Mouse (Mus musculus) cerebellum, adult 9-11 months (tissue): Measurements from ENCODE around the gene Lmx1a.
A peak's percentile ranks its signal among the peaks of the same experiment; 100 is the strongest.

Experiments used
- DNase-seq: peaks from one replicate; pipeline ENCODE4 v3.0.0; 2022

Gene Lmx1a

GRCm38 (mm10) chr1:167694731-167695130, 5.7 kb downstream of the Lmx1a start:
- no peak for DNase-seq

- no peak for DNase-seq
Measured at GRCm38 (mm10) chr1:167695910-167696459, 6.9 kb downstream of the Lmx1a start.

GRCm38 (mm10) chr1:167699706-167700105, 10.7 kb downstream of the Lmx1a start:
- DNase-seq, result no peak

DNA sequence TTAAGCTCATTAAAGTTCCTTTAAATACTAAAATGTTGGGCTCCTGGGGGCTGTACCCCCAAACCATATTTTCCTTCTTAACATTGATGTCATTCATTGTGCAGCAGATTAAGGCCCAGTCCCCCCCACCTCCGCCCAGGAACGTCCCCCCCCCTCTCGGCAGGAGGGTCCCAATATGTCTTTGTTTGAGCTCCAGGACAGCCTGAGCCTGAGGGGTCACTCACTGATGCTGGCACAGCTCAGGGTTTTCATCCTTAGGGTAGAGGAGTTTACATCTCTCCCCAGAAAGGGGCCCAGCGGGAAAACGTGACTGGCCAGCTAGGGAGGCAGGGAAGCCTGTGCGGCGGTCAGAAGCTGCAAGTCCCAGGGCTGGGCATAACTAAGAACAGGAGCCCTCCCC, 11.2 kb downstream of the Lmx1a start:
- DNase-seq, result no peak

- no peak for DNase-seq
Measured at GRCm38 (mm10) chr1:167705527-167705926, 16.5 kb downstream of the Lmx1a start.

DNA sequence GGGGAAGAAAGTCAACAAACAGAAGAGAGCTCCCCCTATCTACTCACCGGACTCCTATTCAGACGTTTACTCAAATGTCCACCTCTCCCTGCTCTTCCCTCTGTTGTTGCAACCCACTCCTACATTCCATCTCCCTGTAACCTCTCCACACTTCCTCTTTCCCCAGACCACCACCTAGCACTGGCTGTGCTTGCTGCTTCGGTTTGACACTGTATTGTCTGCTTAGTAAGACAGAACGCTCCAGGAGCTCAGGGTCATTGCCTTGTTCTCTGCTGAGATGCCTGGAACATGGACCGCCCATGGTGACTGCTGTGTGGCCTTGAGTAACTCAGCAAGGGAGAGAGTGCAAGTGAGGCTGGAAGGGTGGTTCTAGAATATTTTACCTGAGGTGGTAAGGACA, 19.7 kb downstream of the Lmx1a start:
- DNase-seq, result no peak

GRCm38 (mm10) chr1:167715730-167716341, 26.8 kb downstream of the Lmx1a start:
- DNase-seq, result no peak

DNA sequence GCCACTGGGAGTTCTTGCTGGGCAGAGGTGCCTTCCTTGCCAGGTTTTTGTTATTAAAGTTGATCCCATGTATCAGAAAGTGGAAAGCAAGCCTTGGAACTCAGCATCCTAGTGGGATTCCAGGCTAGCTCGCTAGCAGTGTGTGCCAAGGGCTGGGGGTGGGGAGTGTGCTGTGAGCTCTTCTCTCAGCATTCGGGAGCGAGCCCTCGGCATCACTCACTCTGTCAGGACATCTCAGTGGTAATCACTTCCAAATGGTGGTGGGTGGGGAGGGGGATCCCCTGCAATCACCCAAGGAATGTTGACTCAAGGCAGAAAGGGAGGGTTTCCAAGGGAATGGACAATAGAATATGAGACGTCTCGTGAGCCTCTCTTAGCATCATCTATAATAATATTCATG, 45.4 kb downstream of the Lmx1a start:
- no peak for DNase-seq

GRCm38 (mm10) chr1:167736793-167737192, 47.8 kb downstream of the Lmx1a start:
- DNase-seq, result peak; percentile 6

DNA sequence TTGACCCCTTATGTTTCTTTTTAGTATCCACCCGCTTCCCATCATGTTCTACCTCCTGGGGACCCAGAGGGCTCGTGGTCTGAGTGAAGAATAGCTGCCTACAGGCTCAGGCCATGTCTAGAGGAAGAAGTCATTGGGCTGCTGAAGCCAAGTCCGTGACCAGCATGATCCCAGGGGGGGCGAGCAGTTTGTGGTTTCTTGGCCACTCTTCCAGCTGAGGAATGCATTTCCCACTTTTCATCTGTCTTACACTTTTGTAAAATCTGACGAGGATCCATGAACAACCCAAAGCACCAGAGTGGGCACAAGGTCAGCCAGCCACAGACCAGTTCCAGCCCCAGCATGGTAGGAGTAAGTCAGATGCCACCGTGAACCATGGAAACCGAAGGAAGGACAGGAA, 50.2 kb downstream of the Lmx1a start:
- DNase-seq, result no peak

DNA sequence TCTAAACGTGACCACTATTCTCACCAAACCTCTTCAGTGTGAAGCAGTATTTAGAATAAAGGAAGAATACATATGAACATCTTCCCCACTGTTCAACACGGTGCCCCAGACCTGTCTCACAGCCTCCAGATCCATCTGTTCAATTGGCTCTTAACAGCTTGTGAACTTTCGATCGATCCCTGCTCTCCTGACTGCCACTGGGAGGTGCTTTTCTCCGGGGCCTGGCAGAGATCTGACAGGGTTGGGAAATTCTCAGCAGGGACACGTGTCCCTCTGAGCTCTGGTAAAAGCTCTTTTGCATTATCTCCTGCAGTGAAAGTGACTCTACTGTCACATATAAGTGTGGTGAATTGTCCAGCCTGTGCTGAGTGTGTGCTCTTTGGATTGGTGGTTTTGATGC, 57.6 kb downstream of the Lmx1a start:
- DNase-seq, result no peak

DNA sequence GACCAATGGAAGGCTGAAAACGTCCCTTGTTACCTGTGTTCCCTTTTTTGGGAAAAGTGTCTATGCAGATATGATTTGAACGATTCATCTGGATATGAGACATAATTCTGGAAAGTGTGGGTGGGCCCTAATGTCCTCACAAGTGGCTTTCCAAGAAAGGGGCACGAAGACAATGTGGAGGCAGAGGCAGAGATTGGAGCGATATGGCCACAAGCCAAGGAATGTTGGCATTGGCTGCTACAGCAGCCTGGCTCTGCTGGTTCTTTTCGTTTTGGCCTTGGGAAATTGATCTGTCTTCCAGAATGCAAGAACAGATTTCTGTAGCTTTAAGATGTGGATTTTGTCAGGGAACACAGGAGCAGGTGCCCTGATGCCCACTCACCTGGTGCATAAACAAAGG, 63.6 kb downstream of the Lmx1a start:
- DNase-seq, result no peak

DNA sequence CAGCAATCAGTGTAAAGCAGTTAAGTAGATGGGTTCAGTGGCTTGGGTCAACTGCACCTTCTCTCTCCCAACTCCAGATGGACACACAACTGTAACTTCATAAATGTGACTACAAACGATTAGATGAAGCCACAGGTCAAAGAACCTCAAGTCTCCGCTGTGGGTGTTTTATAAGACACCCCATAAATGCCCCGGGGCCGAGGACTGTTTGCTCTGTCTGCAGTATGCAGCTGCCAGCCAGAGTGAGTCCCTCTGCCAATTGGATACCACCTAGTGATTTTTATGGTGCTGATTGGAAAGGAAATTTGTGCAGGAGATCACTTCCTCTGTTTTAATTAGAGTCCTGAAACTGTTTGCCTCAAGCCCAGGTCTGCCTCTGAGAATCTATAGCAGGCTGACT, 65.0 kb downstream of the Lmx1a start:
- no peak for DNase-seq

DNA sequence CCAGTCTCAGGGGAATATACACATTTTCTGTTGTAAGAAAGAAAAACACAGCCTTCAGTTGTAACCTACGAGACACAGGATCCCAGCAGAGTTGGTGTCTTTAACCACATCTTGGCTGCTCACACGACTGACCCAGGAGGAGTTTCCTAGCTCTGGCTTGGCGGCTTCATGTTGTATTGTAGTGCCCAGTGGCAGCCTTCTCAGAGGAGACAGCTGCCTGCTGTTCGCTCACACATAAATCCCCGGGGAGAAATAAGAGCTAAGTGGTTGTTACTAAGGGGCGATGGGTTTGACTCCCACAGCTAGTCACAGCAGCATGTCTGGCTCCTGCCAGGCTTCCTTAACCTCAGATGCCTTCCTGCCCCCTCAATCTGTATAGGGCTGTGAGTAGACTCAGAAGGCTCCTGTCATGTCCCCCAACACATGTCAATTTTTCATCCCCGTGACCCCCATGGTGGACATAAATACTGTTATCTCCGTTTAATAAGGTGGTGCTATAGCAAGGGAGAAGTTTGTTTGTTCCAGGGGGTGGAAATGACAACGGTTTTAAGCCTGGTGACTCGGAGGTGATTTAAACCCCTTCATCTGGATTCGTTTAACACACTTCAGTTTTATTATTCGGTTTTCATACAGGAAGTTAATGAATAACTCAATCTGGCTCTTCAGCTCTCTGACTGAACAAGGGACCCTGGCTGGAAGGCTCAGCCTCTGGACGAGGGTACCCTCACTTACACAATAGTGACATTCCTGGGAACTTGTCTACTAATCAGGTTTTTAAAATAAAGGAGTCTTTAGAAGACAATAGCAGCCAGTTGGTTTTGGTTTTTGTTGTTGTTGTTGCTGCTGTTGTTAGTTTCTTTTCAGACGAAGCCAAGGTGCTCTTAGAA, 65.8 kb downstream of the Lmx1a start:
- no peak for DNase-seq

DNA sequence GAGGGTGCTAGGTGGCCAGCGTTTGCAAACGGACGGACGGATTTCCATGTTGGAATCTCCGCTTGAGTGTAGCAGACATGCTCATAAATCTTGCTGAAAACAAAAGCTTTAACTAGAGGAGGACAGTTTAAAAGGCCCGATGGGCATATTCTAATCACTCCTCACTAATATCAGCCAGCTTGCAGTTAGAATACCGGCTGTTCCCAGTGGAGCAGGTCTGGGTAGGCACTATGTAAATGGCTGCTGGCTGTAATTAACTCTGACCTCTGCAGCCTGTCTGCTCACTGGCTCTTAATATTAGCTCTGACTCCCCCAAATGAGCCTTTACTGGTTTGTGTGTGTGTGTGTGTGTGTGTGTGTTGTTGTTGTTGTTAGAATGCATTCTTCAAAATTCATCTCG, 69.2 kb downstream of the Lmx1a start:
- DNase-seq, result no peak

- no peak for DNase-seq
Measured at GRCm38 (mm10) chr1:167760307-167760706, 71.3 kb downstream of the Lmx1a start.

- no peak for DNase-seq
Measured at GRCm38 (mm10) chr1:167761785-167762223, 72.8 kb downstream of the Lmx1a start.

GRCm38 (mm10) chr1:167766619-167767018, 77.6 kb downstream of the Lmx1a start:
- no peak for DNase-seq

- DNase-seq, result no peak
Measured at GRCm38 (mm10) chr1:167770457-167770856, 81.4 kb downstream of the Lmx1a start.

GRCm38 (mm10) chr1:167779766-167780488, 90.9 kb downstream of the Lmx1a start:
- DNase-seq, result no peak

GRCm38 (mm10) chr1:167781787-167782484, 92.9 kb downstream of the Lmx1a start:
- DNase-seq, result peak; percentile 14

- no peak for DNase-seq
Measured at GRCm38 (mm10) chr1:167784067-167784466, 95.0 kb downstream of the Lmx1a start.
